Mouse (Mus musculus) hindlimb bud, embryonic 11.5 days (tissue): ENCODE measurements around the gene Draxin.
"Not testable (repeated sequence)": the region's sequence is repeated elsewhere in the genome, so short reads cannot be mapped to it uniquely, and the experiment has no call there.

ENCODE experiments used
- DNase-seq: peaks from one replicate; pipeline ENCODE4 v3.0.0-alpha.2; 2012; ENCODE audit warnings: low read depth, low spot score; ENCODE audit errors: extremely low spot score

Gene Draxin

GRCm38 (mm10) chr4:148130561-148131413 lies at the start of gene Draxin:
Gene Draxin (minus strand): TSS chr4:148130698.
- DNase-seq, result no peak

GRCm38 (mm10) chr4:148177716-148178115 lies 47.2 kb upstream of the Draxin start:
- DNase-seq, result no peak

GRCm38 (mm10) chr4:148176603-148177002 lies 46.1 kb upstream of the Draxin start:
- DNase-seq, result not testable (repeated sequence)

GRCm38 (mm10) chr4:148174495-148174862 lies 44.0 kb upstream of the Draxin start:
- DNase-seq, result no peak

- no peak for DNase-seq
Observed at GRCm38 (mm10) chr4:148173811-148174494, 43.5 kb upstream of the Draxin start.

GRCm38 (mm10) chr4:148171261-148171660 lies 40.8 kb upstream of the Draxin start:
- DNase-seq, result no peak

- no peak for DNase-seq
Observed at GRCm38 (mm10) chr4:148170842-148171241, 40.3 kb upstream of the Draxin start.

GRCm38 (mm10) chr4:148169586-148169985 lies 39.1 kb upstream of the Draxin start:
- DNase-seq, result no peak

GRCm38 (mm10) chr4:148168287-148168686 lies 37.8 kb upstream of the Draxin start:
- no peak for DNase-seq

GRCm38 (mm10) chr4:148166986-148167385 lies 36.5 kb upstream of the Draxin start:
- no peak for DNase-seq

GRCm38 (mm10) chr4:148166431-148166830 lies 35.9 kb upstream of the Draxin start:
- DNase-seq, result no peak

GRCm38 (mm10) chr4:148165551-148165950 lies 35.1 kb upstream of the Draxin start:
- no peak for DNase-seq

GRCm38 (mm10) chr4:148164461-148164860 lies 34.0 kb upstream of the Draxin start:
- DNase-seq, result no peak

GRCm38 (mm10) chr4:148164002-148164439 lies 33.5 kb upstream of the Draxin start:
- DNase-seq, result no peak

- no peak for DNase-seq
Observed at GRCm38 (mm10) chr4:148160436-148161390, 30.2 kb upstream of the Draxin start, which contains the start of the genes Fbxo44 and Fbxo2. Gene Fbxo44 (minus strand): TSS chr4:148160482. Gene Fbxo2 (plus strand): TSS chr4:148160621.

- no peak for DNase-seq
Observed at GRCm38 (mm10) chr4:148159544-148160435, 29.3 kb upstream of the Draxin start.

- DNase-seq, result no peak
Observed at GRCm38 (mm10) chr4:148158436-148159348, 28.2 kb upstream of the Draxin start.

GRCm38 (mm10) chr4:148154982-148155381 lies 24.5 kb upstream of the Draxin start:
- DNase-seq, result no peak

GRCm38 (mm10) chr4:148154006-148154405 lies 23.5 kb upstream of the Draxin start:
- DNase-seq, result no peak
